Mouse (Mus musculus) kidney, adult 2 months (tissue): Measurements from ENCODE around the gene Slc6a13. TPM values are rescaled to one million over a fixed set of nuclear protein-coding genes. Genes with fewer than 3 reads are reported as not detected.
"Not testable (repeated sequence)": the region's sequence is repeated elsewhere in the genome, so short reads cannot be mapped to it uniquely, and the experiment has no call there.

Experiments
- DNase-seq: peaks from one replicate; pipeline ENCODE4 v3.0.0; 2021
- H3K27ac ChIP-seq: fragments of 200-500 bp; 2 replicates; pipeline ENCODE4 v1.5.1; 2012; ENCODE audit warnings: low read depth, low read length, control low read depth, inconsistent platforms; ENCODE audit not compliant: insufficient read depth
- H3K27me3 ChIP-seq: fragments of 200-500 bp; replicated peaks from 2 replicates; pipeline ENCODE4 v1.6.1; 2012; ENCODE audit warnings: mild to moderate bottlenecking, moderate library complexity, low read length, inconsistent platforms; ENCODE audit not compliant: control insufficient read depth, insufficient read depth
- H3K36me3 ChIP-seq: fragments of 200-500 bp; 2 replicates; pipeline ENCODE4 v1.6.1; 2012; ENCODE audit warnings: mild to moderate bottlenecking, moderate library complexity, low read length, inconsistent platforms; ENCODE audit not compliant: control insufficient read depth, insufficient read depth
- H3K4me1 ChIP-seq: fragments of 200-500 bp; 2 replicates; pipeline ENCODE4 v1.6.1; 2011; ENCODE audit warnings: low read length; ENCODE audit not compliant: control insufficient read depth, insufficient read depth
- H3K4me3 ChIP-seq: fragments of 200-500 bp; 2 replicates; pipeline ENCODE4 v1.5.1; 2011; ENCODE audit warnings: mild to moderate bottlenecking, low read depth, low read length, control low read depth; ENCODE audit not compliant: insufficient read depth
- CTCF ChIP-seq: fragments of 200-500 bp; conservative IDR thresholded peaks from 2 replicates; pipeline ENCODE4 v1.5.1; 2011; ENCODE audit warnings: low read depth, mild to moderate bottlenecking, control low read depth, low read length, moderate library complexity, mixed read lengths; ENCODE audit not compliant: insufficient read depth, insufficient read length
- POLR2A ChIP-seq: fragments of 200-500 bp; IDR thresholded peaks from one replicate; pipeline ENCODE4 v1.6.1; 2011; ENCODE audit warnings: low read depth, low read length, control low read depth
- WGBS: fragments of 180-500 bp; shearing (Covaris S2); methylation state at CpG from one replicate; pipeline ENCODE4 v1.1.7; 2018; 5-methylcytosine and 5-hydroxymethylcytosine counted together
- polyA plus RNA-seq: library from polyadenylated mRNA; depleted of rRNA; stranded (reverse); fragments of >200 nt; gene quantifications from 2 replicates; pipeline ENCODE4 v1.2.3, GENCODE M21; 2012

Gene Slc6a13
- polyA plus RNA-seq, 1 experiment, result 95.6 TPM

DNA sequence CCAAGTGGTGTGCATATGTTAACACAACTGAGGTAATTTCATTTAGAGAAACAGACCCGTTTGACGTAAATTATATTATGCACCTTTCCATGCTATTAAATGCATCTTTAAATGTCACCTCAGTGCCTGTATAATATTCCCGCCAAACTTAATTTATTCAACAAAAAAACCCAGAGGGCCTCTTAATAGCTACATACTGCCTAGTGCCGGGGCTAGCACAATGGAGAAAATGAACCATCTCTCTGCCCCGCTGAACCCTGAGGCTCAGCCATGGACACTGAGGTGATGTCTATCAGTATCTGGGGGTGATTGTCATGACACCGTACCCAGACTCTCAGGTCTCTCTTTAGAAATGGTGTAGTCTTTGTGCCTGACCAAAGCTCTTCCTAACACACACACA is 57.2 kb downstream of the Slc6a13 start:
- H3K27me3 ChIP-seq, result no peaks in the 10 kb centered on the region
- 86% methylated on average over 6 of the region's 6 CpGs for WGBS
- H3K4me3 ChIP-seq, result no peak overlapping the region
- H3K36me3 ChIP-seq, result no peaks in the 10 kb centered on the region
- no peaks in the 10 kb centered on the region for H3K4me1 ChIP-seq
- TF ChIP-seq POLR2A (no peak), CTCF (no peak)
- no peak for DNase-seq
- no peak overlapping the region for H3K27ac ChIP-seq

- H3K27me3 ChIP-seq, result no peaks in the 10 kb centered on the region
- H3K4me1 ChIP-seq, result no peaks in the 10 kb centered on the region
- TF ChIP-seq CTCF (no peak), POLR2A (no peak)
- WGBS, result 70% methylated on average over 6 of the region's 6 CpGs
- H3K36me3 ChIP-seq, result no peaks in the 10 kb centered on the region
- DNase-seq, result no peak
- H3K4me3 ChIP-seq, result no peak overlapping the region
- no peak overlapping the region for H3K27ac ChIP-seq
Measured at GRCm38 (mm10) chr6:121363061-121363460, 63.0 kb downstream of the Slc6a13 start.

- Histone ChIP-seq H3K27me3 (no peaks in the 10 kb centered on the region), H3K27ac (no peak overlapping the region), H3K36me3 (no peaks in the 10 kb centered on the region), H3K4me1 (no peaks in the 10 kb centered on the region), H3K4me3 (no peak overlapping the region)
- 44% methylated on average over 4 of the region's 4 CpGs for WGBS
- TF ChIP-seq POLR2A (no peak), CTCF (no peak)
- peak; percentile 85 for DNase-seq
Measured at GRCm38 (mm10) chr6:121363956-121364355, 63.9 kb downstream of the Slc6a13 start.

DNA sequence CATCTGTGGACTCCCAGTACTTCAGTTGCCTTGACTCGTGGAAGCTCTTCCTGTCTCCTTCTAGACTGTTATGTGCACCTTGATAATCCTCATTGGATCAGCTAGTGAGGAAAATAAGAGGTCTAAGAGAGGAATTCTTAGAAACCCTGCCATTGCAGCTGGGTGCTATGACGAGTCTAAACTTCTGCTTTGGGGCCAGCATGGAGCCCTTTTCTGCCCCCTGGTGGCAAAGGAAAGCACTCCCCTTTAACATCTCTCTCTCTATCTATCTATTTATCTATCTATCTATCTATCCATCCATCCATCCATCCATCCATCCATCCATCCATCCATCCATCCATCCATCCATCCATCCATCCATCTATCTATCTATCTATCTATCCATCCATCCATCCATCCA is 66.5 kb downstream of the Slc6a13 start:
- WGBS, result 12% methylated on average over 2 of the region's 2 CpGs
- peak; percentile 28 for DNase-seq
- not testable (repeated sequence) for H3K27ac ChIP-seq, H3K36me3 ChIP-seq, H3K4me3 ChIP-seq, H3K4me1 ChIP-seq, H3K27me3 ChIP-seq
- peak; percentile 59 for TF ChIP-seq CTCF

DNA sequence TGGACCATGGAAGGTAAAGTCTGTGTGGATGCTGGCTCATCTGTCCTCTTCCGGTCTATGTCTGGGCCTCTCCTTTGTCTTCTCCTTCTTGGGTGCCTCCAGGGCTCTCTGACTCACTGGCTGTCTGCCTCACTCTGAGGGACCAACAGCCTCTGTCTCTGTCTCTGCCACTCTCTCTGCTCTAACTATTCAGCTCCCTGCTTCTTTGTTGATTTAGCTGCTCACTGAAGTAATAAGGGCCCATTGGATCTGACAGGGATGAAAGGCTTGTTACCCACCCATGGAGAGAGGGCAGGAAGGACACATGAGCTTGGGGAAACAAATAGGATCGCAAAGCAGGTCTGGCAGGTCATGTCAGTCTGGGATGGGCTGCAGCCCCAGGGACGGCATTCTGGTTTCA is 67.1 kb downstream of the Slc6a13 start:
- TF ChIP-seq CTCF, result no peak
- Histone ChIP-seq H3K4me1 (peaks cover 2% of the 10 kb centered on the region; the same call in 1 of the 2 replicates), H3K4me3 (no peak overlapping the region), H3K27ac (no peak overlapping the region), H3K36me3 (no peaks in the 10 kb centered on the region), H3K27me3 (no peaks in the 10 kb centered on the region)
- 67% methylated on average over 3 of the region's 3 CpGs for WGBS
- DNase-seq, result no peak

- DNase-seq, result peak; percentile 84
- Histone ChIP-seq H3K4me1 (peaks cover 2% of the 10 kb centered on the region; the same call in 1 of the 2 replicates), H3K4me3 (no peak overlapping the region), H3K36me3 (no peaks in the 10 kb centered on the region), H3K27me3 (no peaks in the 10 kb centered on the region), H3K27ac (no peak overlapping the region)
- WGBS, result 34% methylated on average over 10 of the region's 10 CpGs
- TF ChIP-seq CTCF, result no peak
- no peak for TF ChIP-seq POLR2A
Measured at GRCm38 (mm10) chr6:121371197-121371980, 71.4 kb downstream of the Slc6a13 start.

DNA sequence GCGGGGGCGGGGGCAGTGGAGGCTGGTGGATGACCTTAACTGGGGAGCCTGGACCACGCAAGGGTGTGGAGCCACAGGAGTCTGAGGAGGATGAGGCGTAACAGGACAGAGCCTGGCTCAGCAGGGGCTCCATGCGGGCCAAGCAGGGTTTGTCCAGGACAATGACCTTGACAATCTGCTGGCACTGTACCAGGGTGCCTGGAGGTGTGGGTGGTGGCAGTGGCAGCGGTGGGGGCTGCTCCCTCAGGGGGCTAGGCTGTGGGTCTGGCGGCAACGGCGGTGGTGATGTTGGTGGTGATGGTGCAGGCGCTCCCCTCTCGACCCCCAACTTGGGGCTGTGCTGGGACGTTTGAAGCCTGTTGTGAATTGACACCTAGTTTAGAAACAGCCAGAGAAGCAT is 76.1 kb downstream of the Slc6a13 start:
- Histone ChIP-seq H3K4me1 (no peaks in the 10 kb centered on the region), H3K27ac (no peak overlapping the region), H3K27me3 (no peaks in the 10 kb centered on the region), H3K36me3 (no peaks in the 10 kb centered on the region), H3K4me3 (no peak overlapping the region)
- TF ChIP-seq POLR2A, result no peak
- TF ChIP-seq CTCF, result no peak
- 72% methylated on average over 12 of the region's 12 CpGs for whole genome bisulfite sequencing
- no peak for DNase-seq

- H3K27me3 ChIP-seq, result no peaks in the 10 kb centered on the region
- no peaks in the 10 kb centered on the region for H3K4me1 ChIP-seq
- DNase-seq, result no peak
- no peaks in the 10 kb centered on the region for H3K36me3 ChIP-seq
- WGBS, result 52% methylated on average over 4 of the region's 4 CpGs
- no peak overlapping the region for H3K4me3 ChIP-seq
- TF ChIP-seq CTCF (no peak), POLR2A (no peak)
- H3K27ac ChIP-seq, result no peak overlapping the region
Measured at GRCm38 (mm10) chr6:121378256-121378655, 78.2 kb downstream of the Slc6a13 start.
